Comparison of ENCODE assay signal across 10 mouse cellular contexts in the genomic region with DNA sequence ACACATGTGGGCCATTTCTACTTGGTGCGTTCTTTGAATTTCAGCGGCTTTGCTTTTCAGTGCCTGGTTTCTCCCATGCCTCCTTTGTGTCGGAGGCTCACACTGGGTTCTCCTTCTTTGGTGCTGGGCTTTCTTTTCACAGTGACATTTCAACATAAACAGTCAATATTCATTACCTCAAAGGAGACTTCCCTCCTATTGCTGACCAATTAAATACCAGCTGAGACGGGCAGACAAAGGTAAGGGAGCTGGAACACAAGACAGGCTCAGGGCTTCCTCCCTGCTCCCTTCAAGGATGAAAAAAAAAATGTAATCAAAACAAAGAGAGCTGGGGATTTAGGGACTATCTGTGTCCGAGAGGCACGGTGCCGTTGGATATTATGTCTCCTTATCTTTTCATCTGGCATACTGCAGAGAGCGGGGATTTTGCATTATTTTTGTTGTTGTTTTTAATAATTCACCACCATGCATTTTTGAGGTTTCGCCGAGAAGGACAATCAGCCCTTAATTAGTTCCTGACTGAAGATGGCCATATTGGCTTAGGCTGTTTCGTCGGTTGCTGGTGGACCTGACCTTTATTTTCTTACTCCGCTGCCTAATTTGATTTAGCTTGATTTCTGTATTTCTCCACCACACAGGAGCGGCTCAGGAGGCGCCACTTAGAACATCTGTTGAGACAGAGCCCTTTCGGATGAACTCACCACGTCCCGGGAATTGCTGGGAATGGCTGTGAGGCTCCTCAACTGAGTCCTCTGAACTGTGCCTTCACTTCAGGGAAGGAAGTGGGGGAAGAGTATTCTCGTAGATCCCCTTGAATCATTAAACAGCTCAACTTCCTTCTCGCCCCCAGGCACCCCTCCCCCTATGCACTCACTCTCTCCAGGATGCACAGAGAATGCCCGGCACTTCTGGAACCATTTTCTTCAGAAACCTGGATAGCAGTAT.
DNase-seq lines count a peak whose midpoint lies in the region; ATAC-seq lines count a peak whose summit lies in the region.
"Had no signal": no experiment of that assay in that cellular context is flagged by ENCODE, and none has a peak within 500 bp of the region (broad histone marks: within the 10 kb centered on the region; RNA-seq: fewer than 3 reads in every experiment).

No protein-coding gene starts in this region.

- H3K9me3 ChIP-seq in heart, embryonic 12.5 days (replicated peaks), result no peaks in the 10 kb centered on the region
- no peaks in the 10 kb centered on the region for H3K9me3 ChIP-seq in hindbrain, embryonic 14.5 days (ENCODE audit: control insufficient read depth, low read length)
- no peaks in the 10 kb centered on the region for H3K9me3 ChIP-seq in midbrain, embryonic 13.5 days

- H3K36me3 ChIP-seq in heart, embryonic 12.5 days, result no peaks in the 10 kb centered on the region
- H3K36me3 ChIP-seq in hindbrain, embryonic 14.5 days (replicated peaks; ENCODE audit: control insufficient read depth, insufficient read depth), result no peaks in the 10 kb centered on the region
- H3K36me3 ChIP-seq in midbrain, embryonic 13.5 days, result no peaks in the 10 kb centered on the region

- no peaks in the 10 kb centered on the region; the same call in 1 of the 2 replicates for H3K4me1 ChIP-seq in heart, embryonic 12.5 days (replicated peaks)
- H3K4me1 ChIP-seq in hindbrain, embryonic 14.5 days (replicated peaks; ENCODE audit: control insufficient read depth, insufficient read depth, low read length), result peaks cover 17% of the 10 kb centered on the region; the same call in 1 of the 2 replicates
- peaks cover 21% of the 10 kb centered on the region for H3K4me1 ChIP-seq in midbrain, embryonic 13.5 days (replicated peaks)

- H3K4me3 ChIP-seq in heart, embryonic 12.5 days, result peak overlapping the region; percentile 47
- peak overlapping the region; percentile 27 for H3K4me3 ChIP-seq in hindbrain, embryonic 14.5 days (replicated peaks; ENCODE audit: low read length)
- peak overlapping the region; percentile 29 for H3K4me3 ChIP-seq in midbrain, embryonic 13.5 days (replicated peaks)

- WGBS in heart, embryonic 12.5 days, result 18% methylated on average over 21 of the region's 21 CpGs
- WGBS in hindbrain, embryonic 14.5 days, result 3% methylated on average over 21 of the region's 21 CpGs
- 2% methylated on average over 21 of the region's 21 CpGs for WGBS in midbrain, embryonic 13.5 days

- ATAC-seq in heart, embryonic 12.5 days (ENCODE audit: insufficient number of reproducible peaks, low FRiP score), result no peak
- ATAC-seq in hindbrain, embryonic 14.5 days (ENCODE audit: low FRiP score), result no peak; the same call in 1 of the 2 replicates
- ATAC-seq in midbrain, embryonic 13.5 days, result peak; percentile 70; the same call in 1 of the 2 replicates

- H3K27ac ChIP-seq in heart, embryonic 12.5 days (ENCODE audit: poor library complexity, severe bottlenecking), result no peak overlapping the region
- peak overlapping the region; percentile 72 for H3K27ac ChIP-seq in hindbrain, embryonic 14.5 days
- peak overlapping the region; percentile 77 for H3K27ac ChIP-seq in midbrain, embryonic 13.5 days
- H3K27ac ChIP-seq: liver, embryonic 14.5 days had no signal

- peak overlapping the region; percentile 74 for H3K4me2 ChIP-seq in heart, embryonic 12.5 days
- H3K4me2 ChIP-seq in hindbrain, embryonic 14.5 days (replicated peaks), result peak overlapping the region; percentile 53
- peak overlapping the region; percentile 55 for H3K4me2 ChIP-seq in midbrain, embryonic 13.5 days (replicated peaks)

- intact Hi-C loops in left cerebral cortex, postnatal 36 days (cut with DNase I), result loop anchor here (5.0 kb wide), 1 partner anchor 345 kb away; no protein-coding TSS in a partner anchor

- no peak overlapping the region; the same call in 1 of the 2 replicates for H3K9ac ChIP-seq in heart, embryonic 12.5 days
- H3K9ac ChIP-seq in hindbrain, embryonic 14.5 days, result peak overlapping the region; percentile 50
- H3K9ac ChIP-seq in midbrain, embryonic 13.5 days (replicated peaks), result peak overlapping the region; percentile 52
- H3K9ac ChIP-seq: liver, embryonic 14.5 days had no signal

- H3K27me3 ChIP-seq in heart, embryonic 12.5 days (replicated peaks), result no peaks in the 10 kb centered on the region
- peaks cover 57% of the 10 kb centered on the region for H3K27me3 ChIP-seq in hindbrain, embryonic 14.5 days (ENCODE audit: control insufficient read depth, insufficient read depth, low read length)
- H3K27me3 ChIP-seq in midbrain, embryonic 13.5 days, result peaks cover 75% of the 10 kb centered on the region

- no peak for DNase-seq in heart, adult 8-10 months (ENCODE audit: low spot score)
- peak; percentile 61 for DNase-seq in embryo, embryonic 10 days (ENCODE audit: low spot score)
- DNase-seq in hindbrain, embryonic 14.5 days (ENCODE audit: low spot score), result peak; percentile 46
- no peak for DNase-seq in urinary bladder, postnatal 10 days (ENCODE audit: low spot score)
- DNase-seq in cerebellum, adult 11 months, result no peak
- no peak for DNase-seq in left cerebral cortex, postnatal 36 days (ENCODE audit: low spot score in 2 of 2)
- DNase-seq: right cerebral cortex, postnatal 4 days had no signal

Comparison
In these comparisons a context has a peak if more than half of its experiments do, and no peak if none do; other contexts are left out.
1. DNase-seq: peak in embryo, embryonic 10 days (single experiment) and hindbrain, embryonic 14.5 days (single experiment); none in heart, adult 8-10 months (single experiment), urinary bladder, postnatal 10 days (single experiment), cerebellum, adult 11 months (single experiment) and left cerebral cortex, postnatal 36 days (0 of 2).
2. Peak in every context shown above with its lines, with median percentiles within 50 percentile points of each other: H3K4me2 ChIP-seq and H3K4me3 ChIP-seq.